Mouse (Mus musculus): ENCODE measurements at regions not wholly inside any gene's neighbourhood (a gene's known extent, or its start where the extent isn't known, plus 50 kb on each side); places are given as distances from the start of the nearest gene placed in this dataset.

GRCm38 (mm10) chr14:45714311-45714710, 56.4 kb upstream of the Ddhd1 start:
- 34% methylated on average over 1 of the region's 1 CpGs for WGBS
- DNase-seq (ENCODE audit: low spot score): no peak
- H3K9me3 ChIP-seq (replicated peaks; ENCODE audit: control insufficient read depth, low read length): no peaks in the 10 kb centered on the region
- no peak overlapping the region for H3K9ac ChIP-seq (replicated peaks; ENCODE audit: low read depth, low read length)
- H3K27me3 ChIP-seq (ENCODE audit: control insufficient read depth, insufficient read depth, low read length): no peaks in the 10 kb centered on the region
- no peaks in the 10 kb centered on the region for H3K4me1 ChIP-seq (ENCODE audit: control insufficient read depth, insufficient read depth)
- H3K36me3 ChIP-seq (replicated peaks; ENCODE audit: control insufficient read depth, insufficient read depth, low read length): no peaks in the 10 kb centered on the region
- H3K4me3 ChIP-seq (ENCODE audit: low read depth, low read length): no peak overlapping the region
- TF ChIP-seq EP300 (IDR thresholded peaks at IDR 0.05; ENCODE audit: low read depth) (no peak), CTCF (IDR thresholded peaks at IDR 0.05; ENCODE audit: low read depth) (no peak)
- no peak overlapping the region for H3K4me2 ChIP-seq (ENCODE audit: low read depth, low read length)
- no peak for ATAC-seq (ENCODE audit: insufficient read depth, low read depth)
- no peak overlapping the region for H3K27ac ChIP-seq (ENCODE audit: low read depth)

- no peak for ATAC-seq (ENCODE audit: insufficient read depth, low read depth)
- Histone ChIP-seq H3K27ac (ENCODE audit: low read depth) (no peak overlapping the region), H3K9me3 (replicated peaks; ENCODE audit: control insufficient read depth, low read length) (no peaks in the 10 kb centered on the region), H3K27me3 (ENCODE audit: control insufficient read depth, insufficient read depth, low read length) (no peaks in the 10 kb centered on the region), H3K36me3 (replicated peaks; ENCODE audit: control insufficient read depth, insufficient read depth, low read length) (no peaks in the 10 kb centered on the region), H3K4me3 (ENCODE audit: low read depth, low read length) (no peak overlapping the region), H3K4me1 (ENCODE audit: control insufficient read depth, insufficient read depth) (no peaks in the 10 kb centered on the region), H3K4me2 (ENCODE audit: low read depth, low read length) (no peak overlapping the region), H3K9ac (replicated peaks; ENCODE audit: low read depth, low read length) (no peak overlapping the region)
- DNase-seq (ENCODE audit: low spot score): no peak
- no peak for TF ChIP-seq EP300 (IDR thresholded peaks at IDR 0.05; ENCODE audit: low read depth)
- TF ChIP-seq CTCF (IDR thresholded peaks at IDR 0.05; ENCODE audit: low read depth): no peak
These were observed 56.8 kb upstream of the Ddhd1 start for GRCm38 (mm10) chr14:45714786-45715185.

- Histone ChIP-seq H3K4me1 (ENCODE audit: control insufficient read depth, insufficient read depth) (no peaks in the 10 kb centered on the region), H3K9me3 (replicated peaks; ENCODE audit: control insufficient read depth, low read length) (no peaks in the 10 kb centered on the region), H3K4me2 (ENCODE audit: low read depth, low read length) (no peak overlapping the region), H3K4me3 (ENCODE audit: low read depth, low read length) (no peak overlapping the region), H3K36me3 (replicated peaks; ENCODE audit: control insufficient read depth, insufficient read depth, low read length) (no peaks in the 10 kb centered on the region), H3K9ac (replicated peaks; ENCODE audit: low read depth, low read length) (no peak overlapping the region), H3K27ac (ENCODE audit: low read depth) (no peak overlapping the region), H3K27me3 (ENCODE audit: control insufficient read depth, insufficient read depth, low read length) (no peaks in the 10 kb centered on the region)
- DNase-seq (ENCODE audit: low spot score) (no peak), ATAC-seq (ENCODE audit: insufficient read depth, low read depth) (no peak)
- TF ChIP-seq EP300 (IDR thresholded peaks at IDR 0.05; ENCODE audit: low read depth) (no peak), CTCF (IDR thresholded peaks at IDR 0.05; ENCODE audit: low read depth) (no peak)
- 52% methylated on average over 1 of the region's 1 CpGs for WGBS
These were observed 58.2 kb upstream of the Ddhd1 start for GRCm38 (mm10) chr14:45716100-45716499.

GRCm38 (mm10) chr14:45722887-45723286, 64.9 kb upstream of the Ddhd1 start:
- Histone ChIP-seq H3K27me3 (ENCODE audit: control insufficient read depth, insufficient read depth, low read length) (no peaks in the 10 kb centered on the region), H3K4me2 (ENCODE audit: low read depth, low read length) (no peak overlapping the region), H3K9ac (replicated peaks; ENCODE audit: low read depth, low read length) (no peak overlapping the region), H3K4me3 (ENCODE audit: low read depth, low read length) (no peak overlapping the region), H3K9me3 (replicated peaks; ENCODE audit: control insufficient read depth, low read length) (no peaks in the 10 kb centered on the region), H3K27ac (ENCODE audit: low read depth) (no peak overlapping the region), H3K36me3 (replicated peaks; ENCODE audit: control insufficient read depth, insufficient read depth, low read length) (no peaks in the 10 kb centered on the region), H3K4me1 (ENCODE audit: control insufficient read depth, insufficient read depth) (no peaks in the 10 kb centered on the region)
- WGBS: 49% methylated on average over 6 of the region's 6 CpGs
- no peak for TF ChIP-seq CTCF (IDR thresholded peaks at IDR 0.05; ENCODE audit: low read depth)
- no peak for TF ChIP-seq EP300 (IDR thresholded peaks at IDR 0.05; ENCODE audit: low read depth)
- DNase-seq (ENCODE audit: low spot score) (no peak), ATAC-seq (ENCODE audit: insufficient read depth, low read depth) (no peak)

- no peak overlapping the region for H3K9ac ChIP-seq (replicated peaks; ENCODE audit: low read depth, low read length)
- TF ChIP-seq CTCF (IDR thresholded peaks at IDR 0.05; ENCODE audit: low read depth) (no peak), EP300 (IDR thresholded peaks at IDR 0.05; ENCODE audit: low read depth) (no peak)
- no peaks in the 10 kb centered on the region for H3K36me3 ChIP-seq (replicated peaks; ENCODE audit: control insufficient read depth, insufficient read depth, low read length)
- H3K4me2 ChIP-seq (ENCODE audit: low read depth, low read length): no peak overlapping the region
- H3K27me3 ChIP-seq (ENCODE audit: control insufficient read depth, insufficient read depth, low read length): no peaks in the 10 kb centered on the region
- H3K4me1 ChIP-seq (ENCODE audit: control insufficient read depth, insufficient read depth): no peaks in the 10 kb centered on the region
- ATAC-seq (ENCODE audit: insufficient read depth, low read depth): no peak
- WGBS: 84% methylated on average over 2 of the region's 2 CpGs
- no peak overlapping the region for H3K27ac ChIP-seq (ENCODE audit: low read depth)
- no peak for DNase-seq (ENCODE audit: low spot score)
- no peak overlapping the region for H3K4me3 ChIP-seq (ENCODE audit: low read depth, low read length)
- no peaks in the 10 kb centered on the region for H3K9me3 ChIP-seq (replicated peaks; ENCODE audit: control insufficient read depth, low read length)
These were observed 66.4 kb upstream of the Ddhd1 start for GRCm38 (mm10) chr14:45724341-45724740.

- Histone ChIP-seq H3K9ac (replicated peaks; ENCODE audit: low read depth, low read length) (no peak overlapping the region), H3K27ac (ENCODE audit: low read depth) (no peak overlapping the region), H3K4me1 (ENCODE audit: control insufficient read depth, insufficient read depth) (no peaks in the 10 kb centered on the region), H3K4me2 (ENCODE audit: low read depth, low read length) (no peak overlapping the region), H3K27me3 (ENCODE audit: control insufficient read depth, insufficient read depth, low read length) (no peaks in the 10 kb centered on the region), H3K4me3 (ENCODE audit: low read depth, low read length) (no peak overlapping the region), H3K9me3 (replicated peaks; ENCODE audit: control insufficient read depth, low read length) (no peaks in the 10 kb centered on the region), H3K36me3 (replicated peaks; ENCODE audit: control insufficient read depth, insufficient read depth, low read length) (no peaks in the 10 kb centered on the region)
- DNase-seq (ENCODE audit: low spot score): no peak
- TF ChIP-seq CTCF (IDR thresholded peaks at IDR 0.05; ENCODE audit: low read depth) (no peak), EP300 (IDR thresholded peaks at IDR 0.05; ENCODE audit: low read depth) (no peak)
- no peak for ATAC-seq (ENCODE audit: insufficient read depth, low read depth)
- WGBS: 66% methylated on average over 10 of the region's 10 CpGs
These were observed 76.8 kb upstream of the Ddhd1 start for GRCm38 (mm10) chr14:45734530-45735410.
